Mouse (Mus musculus) gastrocnemius, postnatal 14 days (tissue): Measurements from ENCODE around the gene Arhgap24. TPM values are rescaled to one million over a fixed set of nuclear protein-coding genes. Genes with fewer than 3 reads are reported as not detected.

ENCODE experiments used
- DNase-seq: peaks from one replicate; pipeline ENCODE4 v3.0.0; 2021; ENCODE audit warnings: mixed read lengths
- intact Hi-C: fragments of 180-260 bp; cut with DNase I; formaldehyde crosslinking; loops from one replicate; pipeline ENCODE4 v1.15.1; 2025; ENCODE audit warnings: low total_unique reads
- total RNA-seq, 2 experiments: library from RNA; stranded (reverse); gene quantifications; 2 replicates each; pipeline ENCODE4 v1.2.3; 2021

Gene Arhgap24
- total RNA-seq, 2 experiments from 2014 or later = 18.4 to 18.6 TPM

DNA sequence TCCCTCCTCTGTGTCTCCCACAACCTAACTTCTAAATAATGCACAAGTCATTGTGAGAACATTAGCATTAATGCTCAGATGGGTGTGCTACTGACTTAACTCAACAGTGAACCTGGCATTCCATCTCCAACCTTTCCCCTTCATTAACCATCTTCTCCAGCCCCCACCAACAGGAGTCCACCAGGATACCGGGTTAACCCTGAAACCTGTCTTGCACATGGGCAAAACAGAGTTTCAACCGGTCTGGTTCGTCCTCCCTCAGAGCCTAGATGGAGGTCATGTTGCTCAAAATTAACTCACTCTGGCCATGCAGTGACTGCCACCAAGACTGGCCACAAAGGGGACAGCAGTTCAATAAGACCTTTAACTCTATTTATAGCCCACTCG is 285.9 kb downstream of the Arhgap24 start:
- intact Hi-C loops = loop anchor here (10.0 kb wide), 1 partner anchor 62 kb away; no protein-coding TSS in a partner anchor
- no peak for DNase-seq

DNA sequence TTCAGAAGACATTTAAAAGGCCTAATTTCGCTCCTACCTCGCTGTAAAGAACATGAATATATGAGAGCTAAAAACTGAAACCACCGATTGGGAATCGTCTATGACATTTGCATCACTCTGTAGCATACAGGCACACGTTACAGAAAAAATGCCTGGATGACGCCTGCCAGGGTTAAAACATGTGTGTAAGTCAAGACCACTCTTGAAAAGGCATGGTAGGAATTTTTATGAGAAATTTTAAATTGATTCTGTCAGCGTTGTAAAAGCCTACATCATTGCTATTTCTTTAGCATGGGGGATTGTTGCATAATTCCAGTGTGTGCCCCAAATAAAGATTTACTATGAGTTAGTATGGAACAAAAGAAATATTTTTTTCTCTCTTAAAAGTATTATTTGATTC is 286.6 kb downstream of the Arhgap24 start:
- intact Hi-C loops = loop anchor here (10.0 kb wide), 1 partner anchor 63 kb away; no protein-coding TSS in a partner anchor
- no peak for DNase-seq

DNA sequence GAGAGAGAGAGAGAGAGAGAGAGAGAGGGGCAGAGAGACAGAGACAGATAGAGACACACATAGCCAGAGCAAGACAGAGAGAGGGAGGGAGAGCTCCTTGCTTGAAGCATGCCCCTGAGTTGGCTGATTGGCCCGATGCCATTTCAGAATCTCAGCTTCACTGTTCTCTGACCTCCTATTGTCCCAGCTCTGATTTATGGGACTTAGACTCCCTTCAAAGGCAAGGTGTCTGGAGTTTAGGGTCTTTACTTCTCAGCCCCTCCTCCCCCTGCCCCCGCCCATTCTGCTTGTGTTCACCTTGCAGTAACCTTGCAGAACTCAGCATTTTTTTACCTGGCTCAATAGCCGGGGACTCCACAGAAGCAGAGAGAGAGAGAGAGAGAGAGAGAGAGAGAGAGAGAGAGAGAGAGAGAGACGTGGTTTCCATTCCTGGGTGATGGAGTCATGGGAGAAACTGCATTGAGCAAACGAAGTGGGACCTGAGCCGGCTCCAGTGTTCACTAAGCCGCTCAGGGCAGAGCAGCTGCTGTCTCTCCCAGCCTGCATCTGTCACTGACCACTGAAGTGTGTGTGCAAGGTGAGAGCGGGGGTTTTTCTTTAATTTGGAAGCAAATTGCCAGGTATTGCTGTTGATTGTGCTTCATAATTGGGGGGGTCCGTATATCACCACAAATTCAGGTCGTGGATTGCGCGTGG is 287.3 kb downstream of the Arhgap24 start:
- peak; percentile 55 for DNase-seq
- intact Hi-C loops = loop anchor here (10.0 kb wide), 1 partner anchor 64 kb away; no protein-coding TSS in a partner anchor

DNA sequence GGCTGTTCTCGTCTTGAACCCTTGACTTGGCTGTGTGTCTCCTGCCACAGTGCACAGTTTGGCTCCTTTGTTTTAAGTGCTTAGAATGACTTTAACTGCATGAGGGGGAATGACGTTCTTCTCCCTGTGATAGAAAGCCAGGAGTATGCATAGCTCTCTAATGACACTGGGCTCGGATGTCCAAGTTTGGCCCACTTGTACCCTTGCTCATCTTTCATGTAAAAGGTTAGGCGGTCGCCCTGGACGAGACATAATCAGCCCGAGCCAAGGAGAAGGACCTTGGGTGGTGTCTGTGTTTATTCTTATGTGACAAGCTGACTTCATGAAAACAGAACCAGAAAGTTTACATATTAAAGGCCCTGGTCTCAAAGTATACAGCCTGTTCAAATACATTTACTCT is 289.4 kb downstream of the Arhgap24 start:
- intact Hi-C loops = no loop called here

DNA sequence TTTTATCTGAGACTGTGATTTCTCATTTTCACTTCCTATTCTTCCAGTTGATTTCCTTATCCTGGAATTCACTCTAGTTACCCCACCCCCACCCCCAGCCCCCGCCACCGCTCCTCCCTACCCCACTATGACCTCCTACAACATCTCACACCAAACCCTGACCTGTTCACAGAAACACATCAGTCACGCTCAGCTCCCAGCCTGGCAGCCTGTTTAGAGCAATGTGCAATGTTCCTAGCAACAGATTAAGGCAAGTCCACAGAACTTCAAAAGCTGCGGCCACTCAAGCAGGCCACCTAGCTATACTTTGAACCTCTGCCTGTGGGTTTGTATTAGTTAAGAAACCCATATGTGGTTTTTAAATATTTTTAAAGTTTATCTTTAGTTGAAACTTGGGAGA is 293.3 kb downstream of the Arhgap24 start:
- intact Hi-C loops = no loop called here
- DNase-seq = no peak

More for the DNA sequence above, 289.4 kb downstream of the Arhgap24 start:
- DNase-seq = peak; percentile 19

DNA sequence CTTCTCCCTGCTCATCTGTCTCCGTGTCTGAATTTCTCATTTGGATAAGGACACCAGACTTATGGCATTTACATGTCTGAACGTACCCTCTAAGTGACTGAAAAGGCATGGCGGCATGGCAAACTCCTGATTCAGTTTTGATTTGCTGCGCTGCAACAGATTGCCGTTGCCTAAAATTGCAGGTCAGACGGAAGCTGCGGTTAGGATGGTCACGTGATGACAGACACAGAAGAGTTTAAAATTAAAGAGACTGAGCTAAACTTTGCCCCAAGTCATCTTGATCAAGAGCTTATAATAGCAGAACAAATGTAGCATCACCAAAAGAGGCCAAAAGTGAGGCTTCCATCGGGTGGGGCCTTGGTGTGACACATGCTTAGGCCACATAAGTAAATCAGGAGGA is 296.1 kb downstream of the Arhgap24 start:
- intact Hi-C loops = no loop called here
- DNase-seq = no peak

DNA sequence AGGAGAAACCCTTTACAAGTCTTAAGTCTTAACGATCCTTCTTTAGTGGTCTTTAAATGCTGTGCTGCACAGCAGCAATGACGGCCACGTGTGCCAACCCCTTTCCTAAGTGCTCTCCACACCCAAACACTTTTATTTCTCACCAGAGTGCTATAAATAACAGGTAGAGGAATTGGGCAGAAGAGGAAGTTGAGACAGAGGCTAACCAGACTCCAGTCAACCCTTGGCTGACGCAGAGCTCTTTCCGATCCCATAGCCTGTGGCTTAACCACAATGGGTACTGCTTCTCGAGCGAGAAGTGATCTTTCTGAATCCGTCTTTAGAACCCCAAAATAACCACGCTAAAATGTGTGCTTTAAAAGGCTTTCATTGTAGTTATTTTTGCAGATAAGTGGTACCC is 296.7 kb downstream of the Arhgap24 start:
- intact Hi-C loops = no loop called here
- DNase-seq = no peak

DNA sequence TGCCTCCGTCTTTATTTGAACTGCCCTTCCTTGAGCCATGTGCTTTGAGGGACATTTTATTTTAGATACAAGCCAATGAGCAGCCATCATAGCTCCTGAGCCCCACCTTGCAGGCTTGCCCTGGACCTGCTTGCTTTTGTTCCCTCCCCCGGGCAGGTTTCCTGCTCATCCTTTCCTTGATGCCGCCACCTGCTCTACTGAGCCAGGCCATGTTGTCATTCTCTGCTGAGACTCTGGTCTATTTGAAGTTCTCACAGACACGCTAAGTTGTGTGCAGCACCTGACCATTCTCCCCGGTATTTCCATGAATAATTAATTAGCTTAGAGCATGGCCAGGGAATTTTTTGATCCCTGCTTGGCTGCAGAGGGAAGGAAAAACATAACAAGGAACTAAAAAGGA is 297.1 kb downstream of the Arhgap24 start:
- no peak for DNase-seq
- intact Hi-C loops = no loop called here

DNA sequence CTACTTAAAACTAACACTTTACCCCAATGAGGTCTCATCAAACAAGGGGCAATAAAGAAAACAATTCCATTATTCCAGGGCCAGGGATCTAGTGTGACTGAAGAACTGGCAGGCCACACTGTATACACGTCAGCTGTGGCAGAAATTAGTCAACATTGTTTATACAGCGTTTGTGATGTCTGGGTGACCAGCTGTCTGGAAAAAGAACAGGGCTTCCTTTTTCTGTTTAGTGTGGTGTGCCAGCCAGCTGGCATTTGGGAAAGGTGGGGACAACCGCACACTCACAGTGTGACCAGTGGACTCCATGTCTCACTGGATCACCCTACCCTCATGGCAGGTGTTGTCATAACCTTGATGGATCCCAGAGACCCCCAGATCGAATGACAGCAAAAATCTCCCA is 302.4 kb downstream of the Arhgap24 start:
- peak; percentile 22 for DNase-seq
- intact Hi-C loops = no loop called here

DNA sequence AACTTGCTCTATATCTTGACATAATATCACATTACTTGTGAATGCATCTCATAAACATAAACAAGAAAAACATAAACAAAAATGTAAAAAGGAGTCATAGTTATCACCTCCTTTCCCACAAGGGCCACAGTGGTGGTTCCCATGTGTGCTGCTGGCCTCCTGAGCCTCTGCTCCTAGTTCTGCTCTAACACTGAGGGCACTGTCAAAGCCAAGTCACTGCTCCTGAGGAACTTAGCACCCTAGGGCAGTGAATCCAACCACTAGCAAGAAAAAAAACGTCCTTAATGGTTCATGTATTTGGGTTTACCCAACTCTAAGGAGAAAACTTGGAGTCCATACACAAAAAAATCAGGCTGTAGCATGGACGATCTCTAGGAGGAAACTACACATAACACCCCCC is 304.9 kb downstream of the Arhgap24 start:
- intact Hi-C loops = no loop called here
- no peak for DNase-seq

DNA sequence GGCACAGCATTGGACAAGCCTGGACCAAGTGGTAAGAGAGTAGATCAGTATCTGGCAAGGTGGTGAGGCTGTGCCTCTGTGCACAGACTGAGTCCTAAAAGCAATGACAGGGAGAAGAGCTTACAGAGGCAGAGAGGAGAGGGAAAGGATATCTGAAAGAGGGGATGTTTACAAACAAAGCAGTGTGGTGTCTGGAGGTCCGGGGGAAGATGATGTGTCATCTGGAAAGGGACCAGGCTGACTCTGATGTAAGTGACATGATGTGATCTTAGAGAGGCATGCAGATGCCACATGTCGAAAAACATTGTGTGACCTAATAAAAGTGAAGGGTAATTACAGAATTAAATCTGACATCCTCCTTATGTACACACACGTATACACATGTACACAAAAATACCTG is 307.2 kb downstream of the Arhgap24 start:
- intact Hi-C loops = no loop called here
- DNase-seq = no peak

DNA sequence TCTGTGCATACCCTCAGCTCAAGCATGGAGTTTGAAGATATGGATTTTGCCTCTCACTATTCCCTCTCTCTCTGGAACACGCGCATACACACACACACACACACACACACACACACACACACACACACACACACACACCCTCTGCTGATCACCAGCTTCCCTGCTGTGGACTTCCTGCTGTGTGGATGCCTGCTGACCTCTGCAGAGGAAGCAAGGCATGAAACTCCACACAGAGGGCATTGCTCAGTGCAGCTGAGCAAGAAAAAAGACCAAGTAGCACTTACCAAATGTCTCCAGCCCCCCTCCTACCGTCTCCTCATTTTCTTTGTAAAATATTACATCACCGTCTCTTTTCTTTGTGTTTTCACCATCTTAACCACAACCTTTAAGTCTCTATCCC is 310.1 kb downstream of the Arhgap24 start:
- DNase-seq = no peak
- intact Hi-C loops = no loop called here

DNA sequence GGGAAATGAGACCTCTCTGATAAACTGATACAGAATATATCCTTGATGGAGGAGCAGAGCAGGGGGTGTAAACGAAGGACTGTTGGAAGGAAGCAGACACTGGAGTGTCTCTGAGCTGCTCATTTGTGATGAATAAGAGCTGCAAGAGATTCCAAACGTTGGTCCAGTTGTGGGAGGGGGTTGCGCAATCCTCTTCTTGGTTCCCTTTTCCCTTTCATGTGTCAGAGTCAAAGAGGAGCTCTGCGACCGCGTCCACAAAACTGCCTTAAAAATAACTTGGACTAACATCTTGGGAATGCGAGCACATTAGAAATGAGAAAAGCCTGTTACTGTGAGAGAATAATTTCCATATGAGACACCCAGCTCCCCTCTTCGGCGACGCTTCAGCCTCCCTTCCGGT is 312.3 kb downstream of the Arhgap24 start:
- intact Hi-C loops = no loop called here
- peak; percentile 27 for DNase-seq

DNA sequence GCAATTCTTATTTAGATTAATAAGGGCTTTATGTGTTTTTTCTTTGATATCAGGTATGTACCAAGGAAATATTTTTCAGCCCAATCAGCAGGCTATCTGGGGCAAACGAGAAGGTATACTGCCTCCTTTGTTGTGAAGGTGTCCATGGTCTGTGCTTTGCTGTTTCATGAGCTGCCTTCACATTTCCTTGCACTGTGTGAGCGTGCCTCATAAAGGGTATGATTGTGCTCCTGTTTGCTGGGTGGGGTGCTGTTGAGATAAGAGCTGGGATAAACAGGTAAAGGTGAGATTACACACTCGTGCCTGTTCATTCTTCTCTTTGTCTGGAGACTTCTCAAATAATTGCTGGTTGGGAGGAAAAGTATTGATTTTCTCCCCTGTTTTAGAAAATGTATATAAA is 320.3 kb downstream of the Arhgap24 start:
- no peak for DNase-seq
- intact Hi-C loops = no loop called here

DNA sequence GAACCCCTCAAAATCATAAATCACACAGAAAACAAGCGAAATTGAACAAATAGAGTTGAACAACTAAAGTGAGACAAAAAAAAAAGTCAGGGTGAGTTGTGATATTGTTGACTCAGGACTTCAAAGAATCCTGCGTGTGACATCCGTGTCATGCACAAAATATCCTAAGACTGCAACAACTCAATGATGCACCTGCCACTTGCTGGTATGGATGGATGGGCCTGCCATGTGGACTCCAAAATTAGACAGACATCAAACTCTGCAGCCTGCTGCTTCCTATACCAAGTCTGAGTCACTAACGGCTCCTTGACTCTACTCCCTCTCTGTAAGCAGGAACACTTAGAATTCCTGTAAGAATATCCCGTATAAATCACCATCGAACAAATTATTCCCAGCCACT is 321.6 kb downstream of the Arhgap24 start:
- intact Hi-C loops = no loop called here

DNA sequence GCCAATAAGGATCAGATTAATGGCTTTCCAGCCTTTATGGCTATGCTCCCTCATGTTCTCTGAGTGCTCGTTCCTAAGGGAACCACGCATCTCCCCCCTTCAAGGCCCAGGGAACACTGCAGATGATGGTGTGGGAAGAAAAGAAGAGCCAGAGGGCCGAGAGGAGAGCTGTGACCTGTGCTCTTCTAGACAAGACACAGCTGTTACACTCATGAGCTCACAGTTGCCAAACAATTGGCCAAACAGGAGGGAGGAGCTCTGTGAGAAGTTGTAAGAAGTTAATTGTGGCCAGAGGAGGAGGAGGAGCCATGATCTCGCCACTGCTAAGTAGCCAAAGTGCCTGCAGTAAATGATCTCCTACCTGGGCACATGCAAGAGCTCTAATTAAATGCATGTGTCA is 322.5 kb downstream of the Arhgap24 start:
- intact Hi-C loops = no loop called here
- no peak for DNase-seq

More for the DNA sequence above, 321.6 kb downstream of the Arhgap24 start:
- no peak for DNase-seq

DNA sequence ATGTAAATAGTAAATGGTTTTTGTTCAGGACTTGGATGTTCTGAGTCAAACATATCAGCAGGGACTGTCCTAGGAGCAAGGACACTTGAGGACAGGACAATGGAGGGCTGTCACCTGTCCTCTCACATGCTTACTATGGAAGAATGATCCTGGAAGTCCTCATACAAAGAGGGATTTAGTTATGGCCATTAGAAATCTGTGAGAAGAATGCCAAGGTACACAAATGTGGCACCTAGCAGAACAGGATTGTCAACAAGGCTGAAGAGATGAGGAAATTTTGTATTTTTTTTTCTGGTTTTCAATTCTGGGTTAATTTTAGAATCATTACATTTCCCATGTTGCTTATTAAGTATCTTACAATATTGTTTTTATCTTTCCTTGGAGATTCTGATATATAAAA is 326.3 kb downstream of the Arhgap24 start:
- intact Hi-C loops = no loop called here
- no peak for DNase-seq

DNA sequence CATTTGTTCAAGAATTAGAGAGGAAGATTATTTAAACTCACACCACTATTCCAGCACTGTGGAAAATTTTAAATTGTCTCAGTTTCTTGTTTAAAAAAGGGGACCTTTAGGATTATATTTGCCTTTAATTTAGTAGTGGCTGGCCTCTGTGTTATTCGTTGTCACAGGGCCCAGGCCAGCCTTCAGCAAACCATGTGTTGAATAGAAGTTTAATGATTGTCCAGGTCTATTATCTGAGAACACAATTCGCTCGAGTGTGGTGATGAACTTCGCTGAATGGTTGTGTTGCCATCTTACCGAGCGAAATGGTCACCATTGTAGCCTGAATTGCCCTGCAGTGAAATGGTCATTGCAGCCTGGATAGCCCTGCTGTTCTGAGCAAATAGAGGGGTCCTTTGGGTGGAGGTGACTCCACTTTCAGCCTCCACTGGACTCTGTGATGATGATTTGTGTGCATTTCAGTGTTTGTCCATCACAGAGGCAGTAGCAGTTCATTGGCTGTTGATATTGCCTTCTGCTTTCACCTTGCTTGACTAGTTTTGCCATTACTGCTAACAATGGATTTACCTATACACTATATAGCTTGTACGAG is 329.3 kb downstream of the Arhgap24 start:
- no peak for DNase-seq
- intact Hi-C loops = no loop called here

DNA sequence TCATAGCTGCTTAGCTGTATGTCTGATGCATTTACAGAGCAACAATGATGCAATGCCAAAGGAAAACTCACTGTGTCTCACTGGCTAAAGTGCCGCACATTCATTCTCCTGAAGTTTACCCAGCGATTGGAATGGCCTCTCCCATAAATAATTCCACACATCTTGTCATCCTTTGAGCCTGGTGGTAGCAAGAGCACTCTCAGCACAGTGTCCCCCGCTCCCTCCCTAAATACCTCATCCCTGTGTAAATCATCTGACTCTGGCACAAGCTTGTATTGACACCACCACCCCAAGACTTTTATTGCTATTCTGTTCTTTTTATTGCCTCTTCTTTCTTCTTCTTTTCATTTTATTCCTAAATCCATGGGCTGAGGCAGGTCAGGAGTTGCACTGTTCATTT is 332.1 kb downstream of the Arhgap24 start:
- intact Hi-C loops = no loop called here
- DNase-seq = no peak

DNA sequence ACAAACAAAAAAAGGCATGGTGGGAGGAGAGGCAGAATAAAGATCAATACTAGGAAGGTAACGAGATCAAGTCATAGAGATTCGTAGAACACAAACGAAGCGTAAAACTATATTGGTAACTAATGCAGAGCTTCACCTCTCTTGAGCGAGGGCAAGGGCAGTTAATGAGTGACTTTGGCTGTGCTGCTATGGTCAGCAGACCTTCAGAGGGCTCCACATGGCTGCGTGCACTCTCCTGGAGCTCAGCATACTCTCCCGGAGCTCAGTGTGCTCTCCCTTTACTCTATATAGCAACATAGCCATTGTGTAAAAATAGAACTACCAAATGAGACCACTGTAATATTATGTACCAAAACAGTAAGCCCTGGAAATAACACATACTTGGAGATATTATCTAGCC is 336.4 kb downstream of the Arhgap24 start:
- intact Hi-C loops = no loop called here
- no peak for DNase-seq

DNA sequence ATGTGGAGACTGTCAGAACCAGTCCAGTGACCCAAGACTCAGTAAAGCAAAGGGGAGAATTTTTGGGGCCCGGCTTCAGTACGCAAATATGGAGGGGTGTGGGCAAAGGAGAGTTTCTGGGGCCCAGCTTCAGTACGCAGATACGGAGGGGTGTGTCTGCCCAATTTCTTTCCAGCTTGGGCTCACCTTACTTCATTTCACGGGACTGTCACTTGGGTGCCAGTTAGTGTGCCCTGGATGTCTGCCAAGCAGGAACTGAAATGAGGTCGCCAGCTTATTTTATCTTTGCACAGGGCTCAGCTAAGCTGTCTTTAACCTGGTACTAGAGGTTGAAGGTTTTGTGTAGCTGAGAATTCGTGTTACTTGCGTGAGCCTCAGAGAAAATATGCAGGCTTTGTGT is 344.3 kb downstream of the Arhgap24 start:
- peak; percentile 33 for DNase-seq
- intact Hi-C loops = no loop called here
